Mouse (Mus musculus): ENCODE measurements around the gene Platr17. TPM values are rescaled to one million over a fixed set of nuclear protein-coding genes. Genes with fewer than 3 reads are reported as not detected.

Gene Platr17
- total RNA-seq, 2 experiments from 2014 or later = not detected

DNA sequence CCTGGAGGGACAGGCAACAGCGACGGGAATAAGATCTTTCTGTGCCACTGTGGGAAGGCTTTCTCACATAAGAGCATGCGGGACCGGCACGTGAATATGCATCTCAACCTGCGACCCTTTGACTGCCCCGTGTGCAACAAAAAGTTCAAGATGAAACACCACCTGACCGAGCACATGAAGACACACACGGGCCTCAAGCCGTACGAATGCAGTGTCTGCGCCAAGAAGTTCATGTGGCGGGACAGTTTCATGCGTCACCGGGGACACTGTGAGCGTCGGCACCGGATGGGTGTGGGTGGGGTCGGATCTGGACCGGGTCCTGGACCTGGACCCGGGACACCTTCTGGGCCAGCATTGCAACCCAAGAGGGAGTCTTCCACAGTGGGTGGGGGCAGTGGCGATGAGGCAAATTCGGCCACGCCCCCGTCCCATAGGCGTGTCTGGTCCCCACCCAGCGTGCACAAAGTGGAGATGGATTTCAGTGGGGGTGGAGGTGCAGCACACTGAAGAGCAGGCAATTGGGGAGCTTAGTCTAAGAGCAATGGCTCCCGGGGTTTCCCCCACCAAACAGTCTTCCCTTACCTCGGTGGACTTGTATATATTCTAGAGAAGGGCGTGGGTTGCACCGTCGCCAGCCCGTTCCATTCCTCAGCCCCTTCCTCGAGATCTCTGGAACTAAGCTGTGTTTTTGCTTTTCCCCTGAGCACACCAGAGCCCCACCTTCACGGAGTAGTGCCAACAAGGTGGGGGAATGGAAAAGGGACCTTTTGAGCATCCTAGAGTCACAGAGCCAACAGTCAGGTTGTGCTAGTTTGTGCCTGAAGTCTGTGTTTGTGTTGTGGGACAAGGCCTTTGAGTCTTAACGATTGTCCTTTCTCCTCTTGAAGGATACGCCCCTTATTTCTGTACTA is 13.6 kb downstream of the Platr17 start:
- DNase-seq (ENCODE audit: extremely low spot score in 1 of 2, low spot score in 1 of 2) = no peak

DNA sequence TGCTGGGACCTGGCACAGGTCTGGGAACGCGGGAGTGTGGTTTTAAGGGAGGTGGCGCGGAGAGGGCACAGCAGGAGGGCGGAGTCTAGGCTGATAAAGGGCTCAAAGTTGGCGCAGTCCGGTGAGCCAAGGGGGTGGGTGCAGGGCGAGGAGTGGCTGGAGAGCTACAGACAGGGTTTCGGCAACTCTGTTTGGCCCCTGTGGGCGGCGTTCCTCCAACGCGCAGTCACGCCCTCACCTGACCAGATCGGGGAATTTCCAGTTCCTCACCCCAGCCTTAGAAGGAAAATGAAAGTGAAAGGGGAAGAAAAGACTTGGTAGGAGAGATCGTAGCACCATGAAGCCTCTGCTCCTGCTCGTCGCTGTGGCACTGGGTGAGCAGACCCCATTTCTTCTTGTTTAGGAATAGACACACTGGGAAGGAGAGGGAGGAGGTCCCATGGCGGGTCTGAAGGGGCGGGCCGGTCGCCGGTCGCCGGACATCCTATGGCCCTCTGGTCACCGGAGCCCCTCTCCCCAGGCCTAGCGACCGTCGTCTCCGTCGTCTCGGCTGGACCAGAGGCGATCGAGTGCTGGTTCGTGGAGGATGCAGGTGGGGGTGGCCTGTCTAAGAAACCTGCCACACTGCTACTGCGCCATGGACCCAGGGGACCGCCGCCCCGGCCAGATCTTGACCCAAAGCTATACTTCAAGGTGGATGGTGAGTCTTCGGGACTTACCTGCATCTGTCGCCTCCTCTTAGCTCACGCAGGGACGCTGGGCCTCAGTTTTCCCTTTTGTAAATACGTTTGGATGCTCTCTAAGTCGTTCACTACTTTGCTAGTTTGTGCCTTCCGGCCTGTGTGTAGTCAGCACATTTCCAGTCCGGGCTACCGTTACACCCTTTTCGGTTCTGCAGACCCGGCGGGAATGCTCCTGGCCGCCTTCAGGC is 14.7 kb downstream of the Platr17 start:
- peak in 1 of 2 experiments; percentile 29 for DNase-seq (ENCODE audit: extremely low spot score in 1 of 2, low spot score in 1 of 2)

DNA sequence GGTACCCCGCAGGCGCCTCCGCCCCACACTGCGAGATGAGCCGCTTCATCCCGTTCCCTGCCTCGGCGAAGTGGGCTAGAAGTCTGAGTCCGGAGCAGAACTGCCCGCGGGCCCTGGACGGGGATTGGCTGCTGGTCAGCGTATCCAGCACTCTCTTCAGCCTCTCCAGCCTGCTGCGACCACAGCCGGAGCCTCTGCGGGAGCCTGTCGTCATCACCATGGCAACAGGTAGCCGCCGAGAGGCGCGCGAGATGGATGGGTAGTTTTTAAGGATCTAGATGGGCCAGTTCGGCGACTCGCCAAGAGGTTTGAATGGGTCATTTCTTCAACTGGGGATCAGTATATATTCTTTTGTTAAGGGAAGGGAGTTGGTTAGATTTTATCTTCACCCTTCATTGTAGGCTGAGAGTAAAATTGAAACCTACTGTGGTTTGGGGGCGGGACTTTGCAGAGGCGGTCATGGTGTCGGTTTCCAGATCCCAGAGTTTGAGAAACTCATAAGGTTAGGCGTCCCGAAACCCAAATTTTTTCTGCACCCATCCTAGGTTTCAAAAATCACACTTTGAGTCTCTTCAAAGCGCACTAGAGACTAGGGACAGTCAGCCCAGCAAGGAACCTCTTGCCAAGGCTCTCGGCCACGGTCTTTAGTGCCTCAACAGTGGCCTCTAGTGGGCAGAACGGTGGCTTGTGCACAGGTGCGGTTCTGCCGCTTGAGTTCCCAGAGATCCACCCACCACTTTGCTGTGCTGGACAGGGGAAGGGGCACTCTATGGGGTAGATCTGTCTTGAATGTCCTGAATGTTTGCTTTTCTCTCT is 15.6 kb downstream of the Platr17 start:
- peak; percentile 58 to 87 for DNase-seq (ENCODE audit: extremely low spot score in 1 of 2, low spot score in 1 of 2)

DNA sequence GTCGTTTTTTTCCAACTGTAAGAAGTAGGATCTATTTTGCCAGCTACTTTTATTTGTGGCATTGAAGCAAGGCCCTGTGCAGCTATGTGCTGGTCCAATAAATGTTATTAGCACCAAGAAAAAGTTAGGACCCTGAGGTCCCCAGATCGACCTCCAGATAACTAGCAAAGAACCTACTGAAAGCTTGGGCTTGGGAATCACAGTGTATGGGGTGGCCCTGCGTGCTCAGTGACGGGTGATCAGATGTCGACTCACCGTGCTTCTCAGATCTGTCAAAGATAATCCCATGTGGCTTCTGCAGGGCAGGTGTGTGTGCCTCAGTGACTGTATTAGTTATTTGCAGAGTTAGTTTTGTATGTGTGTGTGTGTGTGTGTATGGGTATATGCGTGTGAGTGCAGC is 16.4 kb downstream of the Platr17 start:
- no peak for DNase-seq (ENCODE audit: extremely low spot score in 1 of 2, low spot score in 1 of 2)

DNA sequence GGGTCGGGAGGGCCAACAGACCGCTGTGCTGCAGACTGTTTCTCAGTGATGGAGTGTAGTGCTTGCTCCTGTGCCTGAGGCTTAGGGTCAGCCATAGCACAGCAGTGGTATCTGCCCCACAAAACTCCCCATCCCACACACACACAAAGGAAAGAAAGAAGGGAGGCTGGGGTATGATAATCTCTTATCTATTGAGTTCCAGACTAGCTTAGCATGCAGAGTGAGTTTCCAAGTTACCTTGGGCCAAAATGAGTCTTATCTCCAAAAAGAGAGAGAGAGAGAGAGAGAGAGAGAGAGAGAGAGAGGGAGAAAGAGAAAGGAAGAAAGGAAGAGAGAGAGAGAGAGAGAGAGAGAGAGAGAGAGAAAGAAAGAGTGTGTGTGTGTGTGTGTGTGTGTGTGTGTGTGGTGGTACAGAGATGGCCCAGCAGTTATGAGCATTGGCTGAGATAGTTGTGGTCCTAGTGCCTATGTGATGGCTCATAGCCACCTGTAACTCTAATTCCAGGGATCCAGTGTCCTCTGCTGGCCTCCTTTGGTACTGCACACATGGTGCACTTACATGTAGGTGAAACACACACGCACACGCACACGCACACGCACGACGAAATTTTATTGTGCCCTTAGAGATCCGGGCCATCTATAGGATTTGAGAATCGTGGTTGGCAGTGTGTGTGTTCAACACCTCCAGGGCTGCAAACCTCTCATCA is 19.8 kb downstream of the Platr17 start:
- DNase-seq (ENCODE audit: extremely low spot score in 1 of 2, low spot score in 1 of 2) = peak in 1 of 2 experiments; percentile 38

DNA sequence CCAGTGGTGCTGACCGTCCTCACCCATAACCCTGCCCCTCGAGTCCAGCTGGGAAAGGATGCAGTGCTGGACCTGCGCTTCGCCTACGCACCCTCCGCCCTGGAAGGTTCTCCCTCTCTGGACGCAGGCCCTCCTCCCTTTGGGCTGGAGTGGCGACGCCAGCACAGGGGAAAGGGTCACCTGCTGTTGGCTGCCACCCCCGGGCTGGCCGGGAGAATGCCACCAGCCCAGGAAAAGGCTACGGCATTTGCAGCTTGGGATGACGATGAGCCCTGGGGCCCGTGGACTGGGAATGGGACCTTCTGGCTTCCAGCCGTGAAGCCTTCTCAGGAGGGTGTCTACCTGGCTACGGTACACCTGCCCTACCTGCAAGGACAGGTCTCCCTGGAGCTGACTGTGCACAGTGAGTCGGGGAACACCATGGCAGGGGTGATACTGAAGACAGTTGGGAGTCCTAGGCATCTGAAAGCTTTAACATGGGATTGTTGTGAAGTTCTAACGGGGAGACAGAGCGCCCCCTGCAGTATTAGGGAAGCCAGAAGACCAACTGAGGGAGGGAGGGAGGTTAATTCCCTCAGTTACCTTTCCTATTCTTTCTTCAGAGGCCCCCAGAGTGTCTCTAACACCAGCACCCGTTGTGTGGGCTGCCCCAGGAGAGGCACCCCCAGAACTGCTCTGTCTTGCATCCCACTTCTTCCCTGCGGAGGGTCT is 20.6 kb downstream of the Platr17 start:
- no peak for DNase-seq (ENCODE audit: extremely low spot score in 1 of 2, low spot score in 1 of 2)

DNA sequence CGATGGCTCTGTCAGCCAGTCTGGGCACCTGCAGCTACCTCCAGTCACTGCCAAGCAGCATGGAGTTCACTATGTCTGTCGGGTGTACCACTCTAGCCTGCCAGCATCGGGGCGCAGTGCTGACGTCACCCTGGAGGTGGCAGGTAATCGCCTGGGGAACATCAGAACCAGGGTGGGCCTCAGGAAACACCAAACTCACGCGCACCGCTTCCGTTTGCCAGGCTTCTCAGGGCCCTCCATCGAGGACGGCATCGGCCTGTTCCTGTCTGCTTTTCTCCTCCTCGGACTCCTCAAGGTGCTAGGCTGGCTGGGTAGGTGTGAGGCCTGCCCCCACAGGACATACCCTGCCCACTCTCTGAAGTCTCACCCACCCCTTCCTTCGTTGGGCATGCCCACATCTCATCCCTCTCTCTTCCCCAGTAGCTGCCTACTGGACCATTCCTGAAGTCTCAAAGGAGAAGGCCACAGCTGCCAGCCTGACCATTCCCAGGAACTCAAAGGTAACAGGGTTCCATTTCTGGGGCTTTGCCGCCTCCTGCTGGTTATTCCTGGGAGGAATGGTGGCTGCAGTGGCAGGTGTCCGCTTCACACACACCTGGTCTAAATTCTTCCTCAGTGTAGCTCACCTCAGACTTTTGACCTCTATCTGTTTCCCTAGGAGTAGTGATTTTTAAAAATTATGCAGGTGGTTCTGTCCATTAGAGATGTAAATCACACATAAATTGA is 21.4 kb downstream of the Platr17 start:
- DNase-seq (ENCODE audit: extremely low spot score in 1 of 2, low spot score in 1 of 2) = no peak

DNA sequence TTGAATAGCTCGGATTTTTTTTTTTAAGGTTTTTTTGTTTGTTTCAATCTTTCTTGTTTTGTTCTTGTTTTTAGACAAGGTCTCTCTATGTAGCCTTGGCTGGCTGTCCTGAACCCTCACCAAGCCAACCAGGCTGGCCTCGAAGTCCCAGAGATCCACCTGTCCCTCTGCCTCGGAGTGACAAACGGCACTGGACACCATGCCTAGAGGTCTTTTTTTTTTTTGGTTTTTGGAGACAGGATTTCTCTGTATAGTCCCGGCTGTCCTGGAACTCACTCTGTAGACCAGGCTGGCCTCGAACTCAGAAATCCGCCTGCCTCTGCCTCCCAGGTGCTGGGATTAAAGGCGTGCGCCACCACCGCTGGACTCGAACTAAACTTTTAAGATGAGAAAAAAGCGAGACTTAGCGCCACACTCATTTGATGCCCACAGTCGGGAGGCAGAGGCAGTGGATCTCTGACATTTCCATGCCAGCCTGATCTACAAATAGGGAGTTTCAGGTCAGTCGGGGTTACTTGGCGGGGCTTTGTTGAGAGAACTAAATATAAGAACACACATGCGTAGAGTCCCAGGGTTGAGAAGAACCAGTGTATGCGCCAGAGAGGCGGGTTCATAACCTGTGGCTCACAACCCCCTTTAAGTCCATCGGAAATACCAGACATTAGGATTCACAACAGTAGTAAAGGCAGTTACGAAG is 23.5 kb downstream of the Platr17 start:
- DNase-seq (ENCODE audit: extremely low spot score in 1 of 2, low spot score in 1 of 2) = no peak

DNA sequence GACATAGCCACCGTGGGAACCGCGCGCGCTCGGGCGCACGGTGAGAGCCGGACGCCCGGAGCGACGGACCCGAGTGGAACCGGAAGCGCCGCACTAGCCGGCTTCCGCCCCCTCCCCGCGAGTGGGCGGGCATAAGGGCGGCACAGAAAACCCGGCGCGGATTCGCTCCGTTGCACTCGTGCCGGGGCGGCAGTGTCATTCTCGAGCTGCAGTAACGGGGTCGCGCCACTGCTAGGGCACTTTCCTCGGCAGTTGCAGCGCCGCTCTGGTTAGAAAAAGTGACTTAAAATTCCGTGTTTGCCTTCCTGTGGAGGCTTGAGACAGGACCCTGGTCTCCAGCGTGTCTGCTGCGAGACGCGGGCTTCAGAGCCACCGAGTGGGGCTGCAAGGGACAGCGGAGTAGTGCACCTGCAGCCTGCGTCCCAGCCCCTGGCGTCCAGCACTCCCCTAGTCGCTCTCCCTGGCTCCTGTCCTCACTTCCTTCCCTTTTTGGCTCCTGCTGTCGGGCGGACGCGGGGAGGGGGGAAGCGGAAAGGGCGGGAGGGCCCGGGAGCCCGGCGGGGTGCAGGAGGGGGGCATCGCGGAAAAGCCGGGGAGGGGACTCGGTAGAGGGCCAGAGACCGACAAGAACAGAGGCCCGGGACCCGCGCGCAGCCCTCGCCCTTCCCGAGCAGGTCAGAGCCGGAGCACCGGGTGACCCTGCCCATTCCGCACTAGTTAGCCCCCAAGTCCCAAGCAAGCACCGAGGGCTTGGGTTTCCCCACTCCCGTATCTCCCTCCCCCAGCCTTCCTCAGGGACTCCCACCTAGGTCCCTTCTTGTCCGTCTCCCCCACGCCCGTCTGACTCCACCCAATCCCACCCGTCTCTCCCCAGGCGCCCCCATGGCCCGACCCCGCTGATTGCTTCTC is 24.7 kb downstream of the Platr17 start, which contains the start of gene Rgl2:
Rgl2 (plus strand) TSS at position 173 of the 909 bp plus-strand sequence.
- peak; percentile 93 for DNase-seq (ENCODE audit: extremely low spot score in 1 of 2, low spot score in 1 of 2)

DNA sequence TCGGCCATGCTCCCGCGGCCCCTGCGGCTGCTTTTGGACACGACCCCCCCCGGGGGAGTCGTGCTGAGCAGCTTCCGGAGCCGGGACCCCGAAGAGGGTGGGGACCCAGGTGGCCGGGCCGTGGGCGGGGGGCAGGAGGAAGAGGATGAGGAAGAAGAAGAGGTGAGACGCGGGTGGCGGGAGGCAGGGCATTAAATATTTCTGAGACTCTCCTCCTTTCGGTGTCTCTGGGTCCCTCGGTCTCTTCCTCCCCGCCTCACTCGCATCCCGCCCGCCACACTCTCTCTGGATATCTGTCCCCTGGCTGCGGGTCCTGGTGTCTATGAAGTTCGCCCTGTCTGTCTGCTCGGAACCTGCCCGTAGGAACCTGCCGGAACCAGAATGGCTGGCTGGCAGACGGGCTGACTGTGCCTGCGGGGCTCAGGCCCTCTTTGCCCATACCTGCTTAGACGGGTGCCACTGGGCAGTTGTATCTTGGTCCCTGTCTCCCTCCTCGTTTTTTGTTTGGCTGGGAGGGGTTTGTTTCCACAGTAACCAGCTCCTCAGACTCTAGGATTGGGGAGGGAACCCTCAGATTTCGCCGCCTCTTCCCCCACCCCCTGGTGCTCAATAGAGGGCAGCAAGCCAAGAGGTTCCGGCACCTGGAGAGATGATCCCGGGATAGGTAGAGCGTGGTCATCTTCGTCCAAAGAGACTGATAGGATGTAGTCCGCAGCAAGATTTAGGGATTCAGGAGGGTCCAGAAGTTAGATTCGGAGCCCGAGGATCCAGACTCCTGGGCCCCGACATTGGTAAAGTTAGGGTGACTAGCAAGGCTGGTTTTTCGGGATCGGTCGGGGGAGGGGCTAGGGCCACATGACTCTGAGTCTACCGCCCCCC is 25.6 kb downstream of the Platr17 start:
- DNase-seq (ENCODE audit: extremely low spot score in 1 of 2, low spot score in 1 of 2) = peak; percentile 54 to 62

DNA sequence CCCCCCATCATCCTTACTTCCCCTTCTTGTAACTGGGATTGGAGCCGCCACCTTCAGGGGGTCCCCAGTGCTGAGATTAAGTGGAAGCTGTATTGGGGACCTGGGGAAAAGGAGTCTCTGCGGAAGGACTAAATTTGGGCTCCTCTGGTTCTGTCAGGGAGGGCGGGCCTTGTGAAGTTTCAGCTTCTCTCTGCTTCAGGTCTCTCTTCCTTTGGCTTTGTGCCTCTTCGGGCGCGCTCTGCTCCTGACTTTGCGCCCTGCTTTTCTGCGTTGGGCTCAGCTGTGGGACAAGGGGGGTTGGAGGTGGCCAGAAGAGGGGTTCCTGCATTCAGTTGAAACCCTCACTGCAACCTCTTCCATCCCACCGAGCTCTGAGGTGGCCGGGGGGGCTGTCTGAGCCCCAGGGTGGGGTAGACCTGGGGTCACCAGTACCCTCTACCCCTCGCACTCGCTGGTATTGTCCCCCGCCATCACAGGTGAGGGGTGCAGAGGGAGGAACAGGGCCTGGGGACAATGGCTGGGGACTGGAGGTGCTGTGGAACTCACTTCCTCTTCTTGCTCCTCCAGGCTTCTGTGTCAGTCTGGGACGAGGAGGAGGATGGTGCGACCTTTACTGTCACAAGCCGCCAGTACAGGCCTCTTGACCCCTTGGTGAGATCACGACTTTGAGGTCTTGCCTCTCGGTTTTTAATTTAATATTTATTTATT is 26.4 kb downstream of the Platr17 start:
- no peak for DNase-seq (ENCODE audit: extremely low spot score in 1 of 2, low spot score in 1 of 2)

DNA sequence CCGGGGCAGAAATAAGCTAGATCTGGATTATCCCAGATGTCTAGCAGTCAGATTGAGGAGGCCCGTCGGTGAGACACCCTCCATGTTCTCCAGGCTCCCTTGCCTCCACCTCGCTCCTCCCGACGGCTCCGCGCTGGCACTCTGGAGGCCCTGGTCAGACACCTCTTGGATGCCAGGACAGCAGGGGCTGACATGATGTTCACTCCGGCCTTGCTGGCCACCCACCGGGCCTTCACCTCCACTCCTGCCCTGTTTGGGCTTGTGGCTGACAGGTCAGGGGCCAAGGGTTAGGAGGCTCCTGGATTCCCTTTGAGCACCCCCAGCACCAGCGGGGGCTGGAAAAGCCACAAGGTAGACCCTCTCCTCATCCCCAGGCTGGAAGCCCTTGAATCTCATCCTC is 27.0 kb downstream of the Platr17 start:
- DNase-seq (ENCODE audit: extremely low spot score in 1 of 2, low spot score in 1 of 2) = no peak

DNA sequence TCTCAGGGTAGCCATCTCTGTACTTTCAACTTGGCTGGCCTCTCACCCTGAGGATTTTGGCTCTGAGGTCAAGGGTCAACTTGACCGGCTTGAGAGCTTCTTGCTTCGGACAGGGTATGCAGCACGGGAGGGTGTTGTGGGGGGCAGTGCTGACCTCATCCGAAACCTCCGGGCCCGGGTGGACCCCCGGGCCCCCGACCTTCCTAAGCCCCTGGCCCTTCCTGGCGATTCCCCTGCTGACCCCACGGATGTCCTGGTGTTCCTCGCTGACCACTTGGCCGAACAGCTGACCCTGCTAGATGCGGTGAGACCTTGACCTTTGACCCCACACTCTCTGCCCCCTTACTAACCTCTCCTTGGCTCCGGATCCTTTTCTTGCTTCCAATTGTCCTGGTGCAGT is 27.5 kb downstream of the Platr17 start:
- no peak for DNase-seq (ENCODE audit: extremely low spot score in 1 of 2, low spot score in 1 of 2)

DNA sequence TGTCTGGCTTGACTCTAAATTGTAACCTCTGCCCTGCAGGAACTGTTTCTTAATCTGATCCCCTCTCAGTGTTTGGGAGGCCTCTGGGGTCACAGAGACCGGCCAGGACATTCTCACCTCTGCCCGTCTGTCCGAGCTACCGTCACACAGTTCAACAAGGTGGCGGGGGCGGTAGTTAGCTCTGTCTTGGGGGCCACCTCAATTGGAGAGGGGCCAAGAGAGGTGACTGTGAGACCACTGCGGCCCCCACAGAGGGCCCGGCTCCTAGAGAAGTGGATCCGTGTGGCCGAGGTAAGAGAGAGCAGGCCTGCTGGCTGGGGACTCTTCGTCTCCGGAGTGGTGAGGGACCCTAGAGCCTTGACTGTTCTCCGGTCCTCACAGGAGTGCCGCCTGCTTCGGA is 28.0 kb downstream of the Platr17 start:
- no peak for DNase-seq (ENCODE audit: extremely low spot score in 1 of 2, low spot score in 1 of 2)

DNA sequence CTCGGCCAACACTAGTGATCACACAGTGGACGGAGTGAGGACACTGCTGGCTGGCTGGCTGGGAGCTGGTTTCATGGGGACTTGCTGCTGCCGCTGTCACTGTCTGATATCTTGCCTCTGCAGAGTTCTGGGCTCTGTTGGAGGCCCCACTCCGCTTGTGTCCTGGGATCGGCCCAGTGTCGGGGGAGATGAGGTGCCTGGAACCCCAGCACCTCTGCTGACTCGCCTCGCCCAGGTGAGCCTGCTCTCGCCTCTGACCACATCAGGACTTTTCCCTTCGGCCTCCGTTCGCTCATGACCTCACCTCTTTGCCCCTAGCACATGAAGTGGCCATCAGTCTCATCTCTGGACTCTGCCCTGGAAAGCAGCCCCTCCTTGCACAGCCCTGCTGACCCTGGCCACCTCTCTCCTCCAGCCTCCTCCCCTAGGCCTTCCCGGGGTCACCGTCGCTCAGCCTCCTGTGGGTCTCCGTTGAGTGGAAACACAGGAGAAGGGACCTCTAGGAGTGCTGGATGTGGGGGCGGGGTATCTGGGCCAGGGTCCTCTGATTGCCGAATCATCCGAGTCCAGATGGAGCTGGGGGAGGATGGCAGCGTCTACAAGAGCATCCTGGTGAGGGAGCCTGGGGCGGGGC is 30.6 kb downstream of the Platr17 start:
- DNase-seq (ENCODE audit: extremely low spot score in 1 of 2, low spot score in 1 of 2) = no peak

All from layer of hippocampus, postnatal 25 days (tissue).